Mouse (Mus musculus): ENCODE data around the gene Rnase11.

The Rnase11 gene

DNA sequence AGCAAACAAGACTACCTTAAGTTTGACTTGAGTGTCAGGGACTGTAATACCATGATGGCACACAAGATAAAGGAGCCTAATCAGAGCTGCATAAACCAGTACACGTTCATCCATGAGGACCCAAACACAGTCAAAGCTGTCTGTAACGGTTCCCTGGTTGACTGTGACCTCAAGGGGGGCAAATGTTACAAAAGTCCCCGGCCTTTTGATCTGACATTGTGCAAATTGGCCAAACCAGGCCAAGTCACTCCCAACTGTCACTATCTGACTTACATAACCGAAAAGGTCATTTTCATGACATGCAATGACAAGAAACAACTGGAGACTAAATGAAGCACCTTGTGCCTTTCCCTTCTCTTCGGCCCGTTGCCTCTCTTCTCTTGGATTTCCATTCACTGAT is 40.4 kb downstream of the Rnase11 start:
- no peak for DNase-seq (ENCODE audit: low read depth, low spot score)

DNA sequence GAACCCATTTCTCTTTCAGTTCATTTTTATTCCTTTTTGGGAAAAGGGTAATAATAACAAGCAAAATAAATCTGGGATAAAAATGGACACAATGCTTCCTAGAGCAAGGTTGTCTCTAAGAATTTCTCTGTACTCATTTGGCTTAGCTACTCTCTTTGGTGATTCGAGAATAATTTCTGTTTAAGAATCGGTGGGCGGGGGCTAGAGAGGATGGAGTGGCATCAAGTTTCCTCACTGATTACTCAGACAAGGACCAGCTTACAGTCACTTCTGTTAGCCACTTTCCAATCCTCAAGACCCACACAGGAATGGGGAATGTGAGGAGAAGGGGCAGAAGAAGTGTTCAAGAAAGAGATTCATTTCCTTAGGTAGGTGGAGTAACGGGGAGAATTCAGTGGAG is 41.2 kb downstream of the Rnase11 start:
- DNase-seq (ENCODE audit: low read depth, low spot score) = no peak

DNA sequence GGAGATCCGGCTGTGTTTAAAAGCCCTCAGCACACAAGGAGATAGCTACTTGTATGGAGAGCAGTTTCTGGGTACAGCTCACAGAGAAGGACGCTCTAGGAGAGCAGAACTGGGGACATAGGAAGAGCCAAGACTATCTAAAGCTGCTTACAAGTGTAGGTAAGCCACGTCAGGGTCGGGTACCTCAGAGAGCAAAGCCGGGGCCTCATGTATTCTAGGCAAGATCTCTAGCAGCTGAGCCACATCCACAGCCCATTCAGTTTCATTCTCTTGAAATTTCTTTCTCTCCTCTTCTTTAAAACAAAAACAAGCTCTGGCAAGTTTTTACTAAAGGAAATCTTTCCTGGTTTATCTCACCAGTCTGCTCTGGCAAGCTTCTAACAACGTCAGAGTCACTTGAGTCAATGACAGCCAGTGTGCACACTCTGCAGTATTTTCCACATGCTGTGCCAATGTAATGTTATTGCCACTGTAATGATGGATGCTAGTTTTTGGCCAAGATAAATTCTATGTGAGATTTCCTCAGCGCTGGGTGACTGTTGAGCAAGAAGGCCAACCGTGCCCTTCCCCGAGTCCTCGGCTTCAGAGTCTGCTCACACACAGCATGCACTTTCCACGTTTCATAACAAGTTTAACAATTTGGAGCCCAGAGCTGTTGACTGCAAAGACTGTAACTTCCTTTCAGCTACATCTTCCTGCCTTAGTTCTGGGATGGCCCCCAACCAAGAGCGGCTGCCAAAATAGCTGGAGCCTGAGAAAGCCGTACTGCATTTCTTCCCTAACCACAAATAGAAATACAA is 41.8 kb downstream of the Rnase11 start:
- DNase-seq (ENCODE audit: low read depth, low spot score) = no peak

DNA sequence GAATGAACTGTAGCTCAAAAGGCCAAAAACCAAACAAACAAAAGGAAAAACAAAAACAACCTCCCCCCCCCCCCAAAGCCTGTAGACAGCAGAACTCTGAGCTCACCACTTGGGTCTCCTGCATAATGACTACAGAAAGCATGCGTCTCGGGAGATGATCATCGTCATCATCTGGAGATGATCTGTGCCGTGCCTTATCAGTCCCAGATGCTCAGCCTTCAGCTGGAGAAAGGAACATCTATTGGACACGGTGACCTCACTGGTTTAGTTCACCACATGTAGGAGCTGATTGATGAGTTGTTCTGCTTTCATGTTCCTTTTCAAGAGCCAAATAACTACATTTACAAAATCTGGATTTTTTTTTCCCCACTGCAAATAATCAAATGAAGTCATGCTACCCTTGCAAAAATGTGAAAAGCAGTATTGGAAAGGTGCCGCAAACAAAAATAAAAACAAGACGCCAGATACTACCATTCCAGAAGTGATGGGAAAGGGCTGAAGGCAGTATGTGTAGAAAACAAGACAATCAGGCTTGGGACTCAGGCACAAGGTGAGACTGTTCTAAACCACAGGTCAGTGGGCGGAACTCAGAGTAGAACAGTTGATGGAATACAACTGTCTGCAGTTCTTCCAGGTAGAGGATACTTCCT is 42.7 kb downstream of the Rnase11 start, which contains the start of gene Rnase10:
Gene Rnase10, plus strand, starts transcription at position 600 of the 650 bp plus-strand sequence.
- DNase-seq (ENCODE audit: low read depth, low spot score) = no peak
